Mouse (Mus musculus) lung, adult 2 months (tissue): ENCODE results near the gene Il25.

Experiments
- CTCF ChIP-seq: fragments of 200-500 bp; IDR thresholded peaks from 2 replicates; pipeline ENCODE4 v1.5.1; 2011; ENCODE audit warnings: mild to moderate bottlenecking, low read length, control low read depth; ENCODE audit not compliant: insufficient read depth
- POLR2A ChIP-seq: fragments of 200-500 bp; IDR thresholded peaks from 2 replicates; pipeline ENCODE4 v1.6.1; 2011; ENCODE audit warnings: low read depth, mild to moderate bottlenecking, control low read depth, low read length, borderline replicate concordance; ENCODE audit errors: extremely low read depth

DNA sequence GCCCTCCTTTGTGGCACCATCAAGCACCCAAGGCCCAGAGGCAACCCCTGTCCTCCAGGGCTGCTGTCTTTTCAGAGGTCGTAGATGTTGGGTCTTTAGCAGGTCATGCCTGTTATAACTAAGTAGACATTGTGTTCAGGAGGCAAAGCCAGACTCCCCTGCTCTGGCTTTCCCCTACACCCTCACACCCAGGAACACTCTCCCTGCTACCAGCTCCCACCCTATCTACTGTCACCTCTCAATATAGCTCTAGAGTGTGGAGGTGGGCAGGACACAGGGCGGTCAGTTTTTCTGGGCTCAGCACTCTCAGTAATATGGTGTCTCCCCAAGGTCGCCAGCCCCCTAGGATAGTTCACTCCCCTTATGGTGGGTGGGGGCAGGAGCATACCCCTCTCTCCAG, 35.4 kb downstream of the Il25 start:
- TF ChIP-seq CTCF (no peak), POLR2A (no peak)
